Mouse (Mus musculus) heart, postnatal 10 days (tissue): Measurements from ENCODE around the gene Tldc2. TPM values are rescaled to one million over a fixed set of nuclear protein-coding genes. Genes with fewer than 3 reads are reported as not detected.

Experiments
- DNase-seq, 2 experiments: peaks; one replicate each; pipeline ENCODE4 v3.0.0; 2021
- intact Hi-C: fragments of 180-260 bp; cut with DNase I; formaldehyde crosslinking; loops from one replicate; pipeline ENCODE4 v1.15.1; 2025
- total RNA-seq, 2 experiments: library from RNA; stranded (reverse); gene quantifications; 2 replicates each; pipeline ENCODE4 v1.2.3; 2021

Tldc2 gene
- total RNA-seq, 2 experiments from 2014 or later = not detected

- intact Hi-C loops = no loop called here
- DNase-seq = no peak
These were observed 52.5 kb downstream of the Tldc2 start for GRCm38 (mm10) chr2:157139251-157139802.

- DNase-seq = no peak
- intact Hi-C loops = no loop called here
These were observed 55.1 kb downstream of the Tldc2 start for GRCm38 (mm10) chr2:157141962-157142361.

- intact Hi-C loops = no loop called here
These were observed 57.3 kb downstream of the Tldc2 start for GRCm38 (mm10) chr2:157144132-157144531.

GRCm38 (mm10) chr2:157145173-157145572 is 58.3 kb downstream of the Tldc2 start:
- DNase-seq = no peak
- intact Hi-C loops = no loop called here

More at GRCm38 (mm10) chr2:157144132-157144531, 57.3 kb downstream of the Tldc2 start:
- DNase-seq = no peak

Other genes with a start within 250 kb of the Tldc2 start
- gene Tgif2, start 247.0 kb upstream of the Tldc2 start, total RNA-seq = 1 to 10 TPM; 5.0 to 7.3 TPM
- 1 to 10 TPM; 1.1 to 1.2 TPM for gene 4930518I15Rik, start 229.1 kb upstream of the Tldc2 start, total RNA-seq
- gene Rab5if, start 223.9 kb upstream of the Tldc2 start, total RNA-seq = 100 to 1,000 TPM; 130 to 132 TPM
- under 1 TPM in 1 of 2 experiments, not detected in 1; 0.10 TPM for gene Sla2, start 199.9 kb upstream of the Tldc2 start, total RNA-seq
- gene Ndrg3, start 95.0 kb upstream of the Tldc2 start, total RNA-seq = 10 to 100 TPM; 25.9 to 26.5 TPM
- 10 to 100 TPM in 1 of 2 experiments, 1 to 10 TPM in 1; 7.7 to 10.5 TPM for gene Dsn1, start 79.9 kb upstream of the Tldc2 start, total RNA-seq
- gene Soga1, start 7.8 kb upstream of the Tldc2 start, total RNA-seq = 10 to 100 TPM; 33.3 to 34.6 TPM
- gene Samhd1, start 48.2 kb downstream of the Tldc2 start, total RNA-seq = 10 to 100 TPM; 20.5 to 25.3 TPM
- 1 to 10 TPM; 8.7 to 9.2 TPM for gene Rbl1, start 117.5 kb downstream of the Tldc2 start, total RNA-seq
- gene Rpn2, start 192.0 kb downstream of the Tldc2 start, total RNA-seq = 100 to 1,000 TPM; 106 to 108 TPM
- gene Mroh8, start 192.5 kb downstream of the Tldc2 start, total RNA-seq = under 1 TPM; 0.17 to 0.42 TPM